Mouse (Mus musculus) spleen, adult 10 weeks (tissue): ENCODE results near the gene Celf5. TPM values are rescaled to one million over a fixed set of nuclear protein-coding genes. Genes with fewer than 3 reads are reported as not detected.

Experiments
- polyA plus RNA-seq: library from polyadenylated mRNA; stranded (reverse); fragments of 350-450 nt; fragmentation: Illumina TruSeq; extraction: RNeasy Lipid Tissue Mini Kit (QIAGEN cat#74804); gene quantifications from one replicate; pipeline ENCODE4 v1.2.3, GENCODE M21; 2015; ENCODE audit warnings: low replicate concordance; ENCODE audit not compliant: insufficient read depth

The Celf5 gene
- polyA plus RNA-seq: 0.15 TPM

DNA sequence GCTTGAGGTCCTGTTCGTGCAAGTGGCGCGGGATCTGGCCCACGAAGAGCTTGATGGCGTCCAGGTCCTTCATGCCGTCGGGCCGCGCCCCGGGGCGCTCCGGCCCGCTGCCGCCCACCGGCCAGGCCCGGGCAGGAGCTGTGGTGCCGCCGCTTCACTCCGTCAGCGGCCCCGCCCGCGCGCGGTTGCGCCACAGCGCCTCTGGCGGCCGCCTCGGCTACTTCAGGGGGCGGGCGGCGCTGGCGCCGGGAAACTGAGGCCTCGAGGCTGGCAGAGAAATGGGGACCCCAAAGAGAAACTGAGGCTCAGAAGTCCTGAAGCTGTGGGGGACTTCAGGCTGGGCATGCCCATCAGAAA lies at the start of gene Celf5:
Gene Celf5, minus strand, starts transcription at position 177 of the 357 bp plus-strand sequence.

DNA sequence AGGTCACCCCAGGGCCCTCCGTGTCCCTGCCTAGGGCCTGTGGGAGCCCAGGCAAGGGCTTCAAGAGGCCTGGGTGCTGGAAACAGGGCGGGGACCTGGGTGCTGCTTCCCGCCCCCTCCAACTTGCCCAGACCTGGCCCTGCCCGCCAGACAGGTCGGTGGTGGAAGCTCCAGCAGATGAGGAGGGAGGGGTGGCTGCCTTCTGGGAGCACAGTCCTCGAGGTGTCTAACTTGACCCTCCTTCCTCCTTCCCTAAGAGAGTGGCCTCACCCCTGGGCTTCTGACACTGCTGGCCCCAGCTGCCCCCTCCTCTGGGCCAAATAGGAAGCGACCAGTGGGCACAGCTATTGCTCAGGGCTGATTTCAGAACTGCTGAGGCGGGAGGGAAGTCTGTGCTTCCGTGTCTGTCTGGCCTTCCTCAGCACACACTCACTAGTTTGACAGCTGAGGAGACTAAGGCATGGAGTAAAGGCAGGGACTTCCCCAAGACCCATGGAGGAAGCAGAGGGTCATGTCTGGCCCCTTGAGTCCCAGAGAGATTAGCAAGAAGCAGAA lies 41.6 kb upstream of the Celf5 start, which contains the start of gene Gna15:
Gene Gna15, minus strand, starts transcription at position 175 of the 555 bp plus-strand sequence.

GRCm38 (mm10) chr10:81500032-81500431 lies 17.5 kb upstream of the Celf5 start, which contains the start of gene S1pr4:
S1pr4 (minus strand) TSS chr10:81500132.

DNA sequence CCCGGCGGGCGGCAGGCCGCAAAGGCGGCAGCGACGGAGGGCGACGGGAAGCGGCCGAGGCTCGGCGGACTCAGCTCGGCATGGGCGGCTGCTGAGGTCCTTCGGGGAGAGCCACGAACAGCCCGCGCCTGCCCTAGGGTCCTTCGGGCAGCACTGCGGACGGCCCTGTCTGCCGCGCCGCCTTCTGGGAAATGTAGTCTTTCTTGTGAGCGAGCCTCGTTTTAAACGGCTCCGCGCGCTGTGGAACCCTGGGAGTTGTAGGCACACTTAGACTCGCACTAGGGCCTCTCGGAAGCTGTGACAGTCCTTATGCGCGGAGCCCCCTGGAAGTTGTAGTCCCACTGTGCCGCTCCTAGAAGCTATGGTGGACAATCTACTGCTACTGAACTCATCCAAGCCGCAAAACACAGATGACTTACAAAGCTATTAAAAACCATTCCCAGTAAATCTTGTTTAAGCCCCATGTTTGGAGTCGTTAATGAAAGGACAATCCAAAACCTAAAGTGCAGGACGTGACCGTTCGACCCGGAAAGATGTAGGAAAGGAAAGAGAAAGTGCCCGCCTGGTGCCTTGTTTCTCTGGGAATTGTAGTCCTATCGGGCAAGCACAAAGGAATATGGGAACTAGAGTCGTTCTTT lies 13.9 kb upstream of the Celf5 start, which contains the start of gene Ncln:
Gene Ncln, minus strand, starts transcription at position 129 of the 638 bp plus-strand sequence.

GRCm38 (mm10) chr10:81455181-81455895 lies 27.2 kb downstream of the Celf5 start, which contains the start of gene Nfic:
Nfic (minus strand) TSS chr10:81455635.

Other genes starting within 250 kb of the Celf5 start
- 1.5 TPM for gene Zfr2, start 249.6 kb downstream of the Celf5 start, polyA plus RNA-seq
- 4.6 TPM for gene Matk, start 229.8 kb downstream of the Celf5 start, polyA plus RNA-seq
- 28.9 TPM for gene Mrpl54, start 215.8 kb downstream of the Celf5 start, polyA plus RNA-seq
- 11.9 TPM for gene Apba3, start 215.7 kb downstream of the Celf5 start, polyA plus RNA-seq
- gene Tjp3, start 191.1 kb downstream of the Celf5 start, polyA plus RNA-seq: 2.6 TPM
- gene Pip5k1c, start 189.7 kb downstream of the Celf5 start, polyA plus RNA-seq: 26.7 TPM
- gene Cactin, start 161.6 kb downstream of the Celf5 start, polyA plus RNA-seq: 5.0 TPM
- gene Tbxa2r, start 154.0 kb downstream of the Celf5 start, polyA plus RNA-seq: 3.0 TPM
- gene Gipc3, start 139.4 kb downstream of the Celf5 start, polyA plus RNA-seq: 0.59 TPM
- 30.0 TPM for gene Hmg20b, start 132.2 kb downstream of the Celf5 start, polyA plus RNA-seq
- gene Mfsd12, start 125.2 kb downstream of the Celf5 start, polyA plus RNA-seq: 2.8 TPM
- gene 4930404N11Rik, start 116.9 kb downstream of the Celf5 start, polyA plus RNA-seq: 0.18 TPM
- 7.7 TPM for gene Fzr1, start 104.2 kb downstream of the Celf5 start, polyA plus RNA-seq
- gene Dohh, start 98.3 kb downstream of the Celf5 start, polyA plus RNA-seq: 1.9 TPM
- gene Gm48551, start 98.2 kb downstream of the Celf5 start, polyA plus RNA-seq: 3.2 TPM
- 0.43 TPM for gene Gm48552, start 93.7 kb downstream of the Celf5 start, polyA plus RNA-seq
- 9.5 TPM for gene Smim24, start 89.7 kb downstream of the Celf5 start, polyA plus RNA-seq
- 9.4 TPM for gene Nfic, start 27.1 kb downstream of the Celf5 start, polyA plus RNA-seq
- gene Ncln, start 13.7 kb upstream of the Celf5 start, polyA plus RNA-seq: 27.7 TPM
- 15.6 TPM for gene S1pr4, start 17.4 kb upstream of the Celf5 start, polyA plus RNA-seq
- 9.4 TPM for gene Gna15, start 41.5 kb upstream of the Celf5 start, polyA plus RNA-seq
- 15.2 TPM for gene Gna11, start 62.5 kb upstream of the Celf5 start, polyA plus RNA-seq
- 105 TPM for gene Aes, start 76.8 kb upstream of the Celf5 start, polyA plus RNA-seq
- gene Tle2, start 91.9 kb upstream of the Celf5 start, polyA plus RNA-seq: 17.3 TPM
- 3.2 TPM for gene Tle6, start 118.4 kb upstream of the Celf5 start, polyA plus RNA-seq
- gene BC025920, start 123.6 kb upstream of the Celf5 start, polyA plus RNA-seq: 9.3 TPM
- 4.4 TPM for gene Sirt6, start 145.1 kb upstream of the Celf5 start, polyA plus RNA-seq
- gene Ankrd24, start 145.8 kb upstream of the Celf5 start, polyA plus RNA-seq: 7.0 TPM
- gene Gm10778, start 166.3 kb upstream of the Celf5 start, polyA plus RNA-seq: 11.0 TPM
- gene Zfp433, start 222.1 kb upstream of the Celf5 start, polyA plus RNA-seq: 14.4 TPM